9 mouse cellular contexts compared by ENCODE assay signal in genomic region chr9:115390880-115391281, GRCm38 (mm10).
A peak's percentile ranks its signal among the peaks of the same experiment; 100 is the strongest.
DNase-seq lines count a peak whose midpoint lies in the region; ATAC-seq lines count a peak whose summit lies in the region.
"Had no signal": no experiment of that assay in that cellular context is flagged by ENCODE, and none has a peak within 500 bp of the region (broad histone marks: within the 10 kb centered on the region; RNA-seq: fewer than 3 reads in every experiment).

No protein-coding gene starts in this region.

- 4% methylated on average over 11 of the region's 11 CpGs for WGBS in limb, embryonic 13.5 days
- WGBS in midbrain, embryonic 13.5 days, result 45% methylated on average over 11 of the region's 11 CpGs

- DNase-seq in heart, adult 18-20 months, result peak; percentile 20 to 26
- DNase-seq in heart, postnatal 25 days (ENCODE audit: low spot score), result no peak
- DNase-seq in adrenal gland, postnatal 25 days, result peak; percentile 82
- DNase-seq in gastrocnemius, postnatal 10 days, result peak; percentile 67
- peak; percentile 42 for DNase-seq in testis, postnatal 14 days (ENCODE audit: low spot score)

- no peak overlapping the region for H3K9ac ChIP-seq in limb, embryonic 13.5 days
- no peak overlapping the region for H3K9ac ChIP-seq in midbrain, embryonic 13.5 days (replicated peaks)

- H3K27me3 ChIP-seq in limb, embryonic 13.5 days, result no peaks in the 10 kb centered on the region
- H3K27me3 ChIP-seq in midbrain, embryonic 13.5 days, result no peaks in the 10 kb centered on the region

- no peaks in the 10 kb centered on the region for H3K9me3 ChIP-seq in limb, embryonic 13.5 days
- no peaks in the 10 kb centered on the region for H3K9me3 ChIP-seq in midbrain, embryonic 13.5 days

- peak overlapping the region; percentile 47 for H3K4me2 ChIP-seq in limb, embryonic 13.5 days (replicated peaks)
- H3K4me2 ChIP-seq in midbrain, embryonic 13.5 days (replicated peaks), result 0 out of 2 replicates have a peak overlapping the region, but pooled peaks have one; percentile 19

- intact Hi-C loops in heart, postnatal 25 days (cut with DNase I), result no loop called here

- ATAC-seq in inflammation-experienced regulatory T-cells, adult 6 months, result peak; percentile 55
- ATAC-seq in limb, embryonic 13.5 days (ENCODE audit: low FRiP score, low read depth), result peak; percentile 91
- peak; percentile 60; the same call in 1 of the 2 replicates for ATAC-seq in midbrain, embryonic 13.5 days

- no peaks in the 10 kb centered on the region for H3K36me3 ChIP-seq in limb, embryonic 13.5 days
- no peaks in the 10 kb centered on the region for H3K36me3 ChIP-seq in midbrain, embryonic 13.5 days
- H3K36me3 ChIP-seq: G1E had no signal

- H3K4me3 ChIP-seq in limb, embryonic 13.5 days, result no peak overlapping the region
- no peak overlapping the region for H3K4me3 ChIP-seq in midbrain, embryonic 13.5 days (replicated peaks)

- H3K4me1 ChIP-seq in limb, embryonic 13.5 days, result peaks cover 27% of the 10 kb centered on the region
- peaks cover 19% of the 10 kb centered on the region for H3K4me1 ChIP-seq in midbrain, embryonic 13.5 days (replicated peaks)

- peak overlapping the region; percentile 69 for H3K27ac ChIP-seq in limb, embryonic 13.5 days
- 0 out of 2 replicates have a peak overlapping the region, but pooled peaks have one; percentile 3 for H3K27ac ChIP-seq in midbrain, embryonic 13.5 days
